In genomic region chr9:98498717-98499268, GRCm38 (mm10) we compare ENCODE assay signal across 30 mouse cellular contexts. TPM values are rescaled to one million over a fixed set of nuclear protein-coding genes. Genes with fewer than 3 reads are reported as not detected.
DNase-seq lines count a peak whose midpoint lies in the region; ATAC-seq and TF ChIP-seq lines count a peak whose summit lies in the region.
"Had no signal": no experiment of that assay in that cellular context is flagged by ENCODE, and none has a peak within 500 bp of the region (broad histone marks: within the 10 kb centered on the region; RNA-seq: fewer than 3 reads in every experiment).

No protein-coding gene starts in this region.

- TF ChIP-seq CTCF in heart, postnatal 0 days (IDR thresholded peaks at IDR 0.05; ENCODE audit: low read depth), result no peak
- no peak for TF ChIP-seq CTCF in small intestine, adult 2 months (IDR thresholded peaks at IDR 0.05; ENCODE audit: extremely low read depth, insufficient read length, insufficient replicate concordance, low read depth, low read length)

- TF ChIP-seq EP300 in heart, postnatal 0 days (IDR thresholded peaks at IDR 0.05; ENCODE audit: low read depth), result no peak

- no peaks in the 10 kb centered on the region for H3K4me1 ChIP-seq in heart, postnatal 0 days (ENCODE audit: control insufficient read depth, insufficient read depth)
- H3K4me1 ChIP-seq in small intestine, adult 2 months (ENCODE audit: control insufficient read depth, insufficient read depth, insufficient read length, low read length), result peaks cover 20% of the 10 kb centered on the region; the same call in 1 of the 2 replicates

- TF ChIP-seq POLR2A in small intestine, adult 2 months (IDR thresholded peaks at IDR 0.05; ENCODE audit: low read depth, low read length), result no peak

- H3K9ac ChIP-seq in heart, postnatal 0 days (replicated peaks; ENCODE audit: low read depth, low read length), result no peak overlapping the region
- H3K9ac ChIP-seq: embryonic facial prominence, embryonic 12.5 days; heart, embryonic 12.5 days; hindbrain, embryonic 12.5 days; liver, embryonic 14.5 days; lung, embryonic 15.5 days; midbrain, embryonic 13.5 days had no signal

- no peaks in the 10 kb centered on the region for H3K9me3 ChIP-seq in heart, postnatal 0 days (replicated peaks; ENCODE audit: control insufficient read depth, low read length)
- H3K9me3 ChIP-seq: embryonic facial prominence, embryonic 12.5 days; heart, embryonic 12.5 days; hindbrain, embryonic 12.5 days; lung, embryonic 15.5 days; megakaryocyte, embryonic 14.5 days; midbrain, embryonic 13.5 days had no signal

- no peak for ATAC-seq in heart, postnatal 0 days (ENCODE audit: insufficient read depth, low read depth)
- ATAC-seq in monocyte, adult 5-6 weeks (replicated peaks; ENCODE audit: insufficient number of reproducible peaks, low FRiP score, low TSS enrichment, poor library complexity, severe bottlenecking), result no peak
- ATAC-seq: CD4-positive, CD25-positive, alpha-beta regulatory T cell, adult 4 months; forebrain, embryonic 14.5 days; midbrain, embryonic 13.5 days; Patski had no signal

- no peak overlapping the region for H3K4me2 ChIP-seq in heart, postnatal 0 days (ENCODE audit: low read depth, low read length)
- H3K4me2 ChIP-seq: embryonic facial prominence, embryonic 12.5 days; heart, embryonic 12.5 days; hindbrain, embryonic 12.5 days; midbrain, embryonic 13.5 days had no signal

- no peaks in the 10 kb centered on the region for H3K36me3 ChIP-seq in heart, postnatal 0 days (replicated peaks; ENCODE audit: control insufficient read depth, insufficient read depth, low read length)
- H3K36me3 ChIP-seq in small intestine, adult 2 months (ENCODE audit: control insufficient read depth, insufficient read depth, low read length), result peaks cover 43% of the 10 kb centered on the region
- H3K36me3 ChIP-seq: embryonic facial prominence, embryonic 12.5 days; heart, embryonic 12.5 days; hindbrain, embryonic 12.5 days; lung, embryonic 15.5 days; midbrain, embryonic 13.5 days had no signal

- no peak overlapping the region for H3K4me3 ChIP-seq in heart, postnatal 0 days (ENCODE audit: low read depth, low read length)
- H3K4me3 ChIP-seq in small intestine, adult 2 months (ENCODE audit: low read depth, low read length), result peak overlapping the region; percentile 10; the same call in 1 of the 2 replicates
- H3K4me3 ChIP-seq: embryonic facial prominence, embryonic 12.5 days; heart, embryonic 12.5 days; hindbrain, embryonic 12.5 days; lung, embryonic 15.5 days; megakaryocyte, embryonic 14.5 days; midbrain, embryonic 13.5 days had no signal

- WGBS in heart, postnatal 0 days, result 73% methylated on average over 17 of the region's 17 CpGs
- 39% methylated on average over 17 of the region's 17 CpGs for WGBS in small intestine, adult 2 months

- no peak for DNase-seq in heart, postnatal 0 days (ENCODE audit: low spot score)
- no peak for DNase-seq in heart, adult 8-10 months (ENCODE audit: low spot score)
- peak; percentile 9 for DNase-seq in urinary bladder, postnatal 25 days (ENCODE audit: low spot score)
- DNase-seq in urinary bladder, postnatal 14 days (ENCODE audit: low spot score), result no peak
- DNase-seq in gastrocnemius, postnatal 36 days, result no peak
- DNase-seq: cerebellum, adult 9-10 months; gastrocnemius, postnatal 10 days; layer of hippocampus, adult 9-11 months; lung, postnatal 36 days; right cerebral cortex, postnatal 25 days; thymus, adult 2 months had no signal

- no peaks in the 10 kb centered on the region for H3K27me3 ChIP-seq in heart, postnatal 0 days (ENCODE audit: control insufficient read depth, insufficient read depth, low read length)
- H3K27me3 ChIP-seq in small intestine, adult 2 months (ENCODE audit: control insufficient read depth, insufficient read depth, low read length), result no peaks in the 10 kb centered on the region
- H3K27me3 ChIP-seq: embryonic facial prominence, embryonic 12.5 days; heart, embryonic 12.5 days; hindbrain, embryonic 12.5 days; lung, embryonic 15.5 days; megakaryocyte, embryonic 14.5 days; midbrain, embryonic 13.5 days; Patski had no signal

- H3K27ac ChIP-seq in heart, postnatal 0 days (ENCODE audit: low read depth), result 0 out of 2 replicates have a peak overlapping the region, but pooled peaks have one; percentile 11
- no peak overlapping the region; the same call in 1 of the 2 replicates for H3K27ac ChIP-seq in small intestine, adult 2 months (ENCODE audit: insufficient read depth, low read depth, low read length)
- H3K27ac ChIP-seq: embryonic facial prominence, embryonic 12.5 days; liver, embryonic 14.5 days; lung, embryonic 15.5 days; midbrain, embryonic 13.5 days had no signal

- intact Hi-C loops in gastrocnemius, postnatal 36 days (cut with DNase I), result no loop called here

RNA-seq across cellular contexts. Expression of gene Rbp2, which starts 12.9 kb away (rescaled TPM):
- not detected in 2 replicates for total RNA-seq in heart, postnatal 0 days (2014; rRNA removed; ENCODE audit: low replicate concordance)
- 0.21 TPM in 1 of 2 replicates, not detected in the other for polyA plus RNA-seq in heart, postnatal 0 days (2015; fragmentation: Nextera tagmentation; extraction: Ambion mirVana)
- not detected for total RNA-seq in heart, adult 8-10 months (2022)
- polyA plus RNA-seq in small intestine, adult 2 months (2012; rRNA removed), result 341 and 589 TPM in 2 replicates
- not detected for total RNA-seq in gastrocnemius, postnatal 36 days (2021)
- total RNA-seq in monocyte, adult 5-6 weeks (2017), result not detected in 3 replicates
- total RNA-seq: adrenal gland, adult 18-20 months; adrenal gland, postnatal 36 days; common myeloid progenitor, adult 5-6 weeks; gastrocnemius, postnatal 10 days; heart, postnatal 14 days; left cerebral cortex, adult 18-20 months; left cerebral cortex, postnatal 25 days had no signal
- polyA plus RNA-seq: CD4-positive, CD25-positive, alpha-beta regulatory T cell, adult 4 months; midbrain, embryonic 13.5 days; Patski; spleen, adult 2 months had no signal
